Mouse (Mus musculus) embryonic fibroblast, embryonic 13.5 days (primary cell): ENCODE data around the gene Eif4b. TPM values are rescaled to one million over a fixed set of nuclear protein-coding genes. Genes with fewer than 3 reads are reported as not detected.

ENCODE experiments used
- H3K27ac ChIP-seq: 2 replicates; pipeline ENCODE4 v1.5.1; 2012; ENCODE audit warnings: low read length, control low read depth, inconsistent platforms; ENCODE audit not compliant: insufficient read depth
- H3K4me1 ChIP-seq: 2 replicates; pipeline ENCODE4 v1.6.1; 2011; ENCODE audit warnings: low read length; ENCODE audit not compliant: control insufficient read depth, insufficient read depth
- H3K4me3 ChIP-seq: 2 replicates; pipeline ENCODE4 v1.5.1; 2011; ENCODE audit warnings: mild to moderate bottlenecking, control low read depth, low read length; ENCODE audit not compliant: insufficient read depth
- CTCF ChIP-seq: IDR thresholded peaks from 2 replicates; pipeline ENCODE4 v1.5.1; 2011; ENCODE audit warnings: mild to moderate bottlenecking, control low read depth, low read length, moderate library complexity, borderline replicate concordance; ENCODE audit not compliant: insufficient read depth
- POLR2A ChIP-seq: IDR thresholded peaks from 2 replicates; pipeline ENCODE4 v1.6.1; 2011; ENCODE audit warnings: low read depth, mild to moderate bottlenecking, control low read depth, low read length, moderate library complexity
- polyA plus RNA-seq: library from polyadenylated mRNA; stranded (reverse); fragments of >200 nt; gene quantifications from 2 replicates; pipeline ENCODE4 v1.2.4, GENCODE M21; 2011; ENCODE audit warnings: low read depth; ENCODE audit not compliant: missing spikeins, insufficient read length

The Eif4b gene
- polyA plus RNA-seq, 1 experiment: 317 TPM

GRCm38 (mm10) chr15:102135522-102136128, 62.1 kb downstream of the Eif4b start:
- Histone ChIP-seq H3K4me1 (no peaks in the 10 kb centered on the region), H3K27ac (peak overlapping the region; percentile 42; the same call in 1 of the 2 replicates), H3K4me3 (peak overlapping the region; percentile 91)
- TF ChIP-seq CTCF (no peak), POLR2A (no peak)

GRCm38 (mm10) chr15:102136129-102136758, 62.7 kb downstream of the Eif4b start, which contains the start of gene Spryd3:
Gene Spryd3 (minus strand): TSS chr15:102136234.
- Histone ChIP-seq H3K4me1 (no peaks in the 10 kb centered on the region), H3K4me3 (peak within 1 kb of the TSS; percentile 91), H3K27ac (peak within 1 kb of the TSS; percentile 89)
- TF ChIP-seq POLR2A (peak; percentile 73), CTCF (no peak)

- TF ChIP-seq CTCF: no peak
- TF ChIP-seq POLR2A: no peak
- Histone ChIP-seq H3K4me1 (peaks cover 21% of the 10 kb centered on the region), H3K4me3 (no peak overlapping the region), H3K27ac (no peak overlapping the region)
These were observed 67.5 kb downstream of the Eif4b start for GRCm38 (mm10) chr15:102141120-102141519.

- peak overlapping the region; percentile 60 for H3K27ac ChIP-seq
- peak; percentile 72 for TF ChIP-seq POLR2A
- no peak for TF ChIP-seq CTCF
- no peak overlapping the region for H3K4me3 ChIP-seq
- H3K4me1 ChIP-seq: peaks cover 23% of the 10 kb centered on the region
These were observed 69.6 kb downstream of the Eif4b start for GRCm38 (mm10) chr15:102142914-102143912.

GRCm38 (mm10) chr15:102144274-102144711, 70.7 kb downstream of the Eif4b start, which contains the start of gene Igfbp6:
Gene Igfbp6 (plus strand): TSS chr15:102144362.
- Histone ChIP-seq H3K4me1 (peaks cover 23% of the 10 kb centered on the region), H3K4me3 (peak within 1 kb of the TSS; percentile 42), H3K27ac (peak within 1 kb of the TSS; percentile 60)
- TF ChIP-seq CTCF: no peak
- TF ChIP-seq POLR2A: no peak; the same call in 1 of the 2 replicates

GRCm38 (mm10) chr15:102144726-102145125, 71.2 kb downstream of the Eif4b start:
- TF ChIP-seq CTCF: no peak
- no peak for TF ChIP-seq POLR2A
- Histone ChIP-seq H3K4me3 (peak overlapping the region; percentile 42), H3K27ac (peak overlapping the region; percentile 60), H3K4me1 (peaks cover 23% of the 10 kb centered on the region)

GRCm38 (mm10) chr15:102145330-102145729, 71.8 kb downstream of the Eif4b start:
- Histone ChIP-seq H3K4me3 (0 out of 2 replicates have a peak overlapping the region, but pooled peaks have one; percentile 42), H3K4me1 (peaks cover 26% of the 10 kb centered on the region), H3K27ac (peak overlapping the region; percentile 60)
- TF ChIP-seq POLR2A (no peak), CTCF (no peak)

GRCm38 (mm10) chr15:102146089-102146488, 72.5 kb downstream of the Eif4b start:
- no peak overlapping the region for H3K4me3 ChIP-seq
- H3K4me1 ChIP-seq: peaks cover 32% of the 10 kb centered on the region
- peak overlapping the region; percentile 29 for H3K27ac ChIP-seq
- TF ChIP-seq CTCF: no peak

Other genes starting within 250 kb of the Eif4b start
- not detected in 2 replicates for gene Krt1, start 223.0 kb upstream of the Eif4b start, polyA plus RNA-seq
- gene Krt77, start 204.1 kb upstream of the Eif4b start, polyA plus RNA-seq: not detected in 2 replicates
- gene Krt76, start 180.9 kb upstream of the Eif4b start, polyA plus RNA-seq: not detected in 2 replicates
- gene Krt4, start 149.0 kb upstream of the Eif4b start, polyA plus RNA-seq: not detected in 2 replicates
- not detected in 2 replicates for gene Krt79, start 133.4 kb upstream of the Eif4b start, polyA plus RNA-seq
- gene Krt78, start 119.5 kb upstream of the Eif4b start, polyA plus RNA-seq: not detected in 2 replicates
- 0.25 TPM in 1 of 2 replicates, not detected in the other for gene Krt8, start 69.3 kb upstream of the Eif4b start, polyA plus RNA-seq
- 1.6 and 8.2 TPM in 2 replicates for gene Krt18, start 45.6 kb upstream of the Eif4b start, polyA plus RNA-seq
- 61.8 and 71.1 TPM in 2 replicates for gene Tns2, start 26.6 kb downstream of the Eif4b start, polyA plus RNA-seq
- gene Spryd3, start 62.5 kb downstream of the Eif4b start, polyA plus RNA-seq: 35.5 and 36.0 TPM in 2 replicates
- gene Igfbp6, start 70.6 kb downstream of the Eif4b start, polyA plus RNA-seq: 43.0 and 55.0 TPM in 2 replicates
- gene Soat2, start 76.8 kb downstream of the Eif4b start, polyA plus RNA-seq: 1.3 and 2.6 TPM in 2 replicates
- gene Zfp740, start 129.5 kb downstream of the Eif4b start, polyA plus RNA-seq: 40.9 and 49.5 TPM in 2 replicates
- 36.5 and 42.7 TPM in 2 replicates for gene Csad, start 131.0 kb downstream of the Eif4b start, polyA plus RNA-seq
- gene Itgb7, start 158.2 kb downstream of the Eif4b start, polyA plus RNA-seq: 0.51 TPM in 1 of 2 replicates, not detected in the other
- gene Rarg, start 183.7 kb downstream of the Eif4b start, polyA plus RNA-seq: 70.6 and 91.2 TPM in 2 replicates
- 0.30 TPM in 1 of 2 replicates, not detected in the other for gene Gm9918, start 196.8 kb downstream of the Eif4b start, polyA plus RNA-seq
- 47.3 and 55.8 TPM in 2 replicates for gene Mfsd5, start 205.7 kb downstream of the Eif4b start, polyA plus RNA-seq
- 14.5 and 20.1 TPM in 2 replicates for gene Espl1, start 222.5 kb downstream of the Eif4b start, polyA plus RNA-seq